Mouse (Mus musculus): ENCODE results near the gene Aes.

Aes gene

DNA sequence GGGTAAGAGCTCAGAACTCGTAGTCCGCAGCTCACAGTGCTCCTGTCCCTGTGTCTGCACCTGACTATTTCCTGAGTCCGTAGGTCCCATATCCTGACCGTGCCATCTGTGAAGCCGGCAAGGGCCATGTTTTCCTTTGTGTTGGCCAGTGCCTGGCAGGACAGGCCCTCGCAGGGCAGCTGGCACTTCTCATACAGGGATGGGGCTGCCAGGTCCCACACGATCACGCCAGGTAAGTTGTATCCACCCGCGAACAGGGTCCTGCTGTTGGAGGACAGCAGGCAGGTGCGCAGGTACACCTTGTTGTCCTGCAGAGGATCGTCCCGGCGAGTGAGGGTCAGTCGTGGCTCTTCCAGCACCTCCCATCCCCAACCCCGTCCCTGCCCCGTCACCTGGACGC is 34.6 kb downstream of the Aes start:
- CTCF ChIA-PET, result no interaction called here

DNA sequence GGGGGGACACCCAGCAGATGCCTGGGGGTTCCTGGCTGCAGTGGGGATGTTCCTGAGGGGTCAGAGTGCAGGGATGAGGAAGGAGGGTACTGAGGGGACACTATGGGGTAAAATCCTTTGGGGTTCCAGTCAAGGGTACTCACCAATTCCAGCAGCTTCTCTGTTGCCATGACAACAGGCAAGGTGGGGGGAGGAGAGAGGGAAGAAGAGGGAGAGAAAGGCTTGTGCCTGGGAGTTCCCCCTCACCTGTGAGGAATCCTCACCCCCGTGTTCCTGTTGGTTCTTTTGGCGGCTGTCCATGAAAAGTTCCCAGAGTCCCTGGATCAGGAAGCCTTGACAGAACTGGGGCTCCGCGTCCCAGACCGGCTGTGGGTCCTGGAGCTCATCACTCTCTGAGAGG is 36.3 kb downstream of the Aes start:
- CTCF ChIA-PET, result no interaction called here

DNA sequence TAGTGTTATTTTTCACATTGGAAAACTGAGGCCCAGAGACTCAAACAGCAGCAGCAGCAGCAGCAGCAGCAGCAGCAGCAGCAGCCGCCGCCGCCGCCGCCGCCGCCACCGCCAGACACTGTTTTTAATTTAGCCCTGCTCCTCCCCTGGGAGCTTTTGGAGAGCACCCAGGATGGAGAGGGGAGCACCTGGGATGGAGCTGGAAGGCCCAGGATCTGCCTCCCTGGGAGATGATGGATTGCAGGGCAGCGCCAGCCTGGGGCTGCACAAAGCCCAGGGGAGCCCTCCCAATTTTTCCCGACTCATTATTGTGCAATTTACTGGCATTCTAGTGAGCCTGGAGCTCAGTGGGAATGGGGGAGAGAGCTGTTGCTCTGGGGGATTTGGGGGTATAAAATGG is 37.3 kb downstream of the Aes start:
- CTCF ChIA-PET, result interaction anchor here (0.6 kb wide), 1 partner anchor 40 kb away, joined by 3 read pairs; no protein-coding TSS in a partner anchor

DNA sequence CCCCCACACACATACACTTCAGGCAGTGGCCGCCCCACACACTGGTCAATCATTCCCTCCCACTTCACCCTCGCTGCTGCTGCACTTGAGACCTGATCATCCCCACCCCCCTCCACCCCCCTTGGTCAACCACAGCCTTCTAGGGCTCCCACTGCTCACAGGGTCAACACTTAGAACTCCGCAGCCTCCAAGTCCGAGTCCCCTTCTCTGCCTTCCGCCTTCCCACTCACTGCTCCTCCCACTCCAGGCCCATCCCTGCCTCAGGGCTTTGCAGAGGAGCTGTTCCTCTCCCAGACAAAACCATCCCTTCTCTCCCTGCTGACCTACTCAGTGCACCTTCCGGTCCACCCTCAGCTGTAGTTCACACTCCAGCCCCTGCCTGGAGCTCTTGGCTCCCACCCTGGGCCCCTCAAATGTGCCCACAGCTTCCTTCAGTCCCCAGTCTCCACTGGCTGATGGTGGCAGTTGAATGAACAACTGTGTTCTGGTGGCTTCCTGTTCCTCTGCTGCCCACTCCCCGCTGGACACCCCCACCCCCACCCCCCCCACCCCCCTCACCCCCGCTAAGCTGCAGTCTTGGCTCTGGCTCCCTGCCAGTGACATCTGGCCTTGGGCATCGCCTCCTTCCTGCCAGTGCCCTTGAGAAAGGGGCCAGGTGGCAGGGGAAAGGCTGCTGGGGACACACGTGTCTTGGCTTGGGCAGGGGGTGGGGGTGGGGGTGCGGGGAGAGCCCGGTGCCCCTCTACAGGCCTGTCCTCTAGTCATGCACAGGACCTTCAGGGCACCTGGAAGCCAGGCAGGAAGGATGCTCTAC is 38.1 kb downstream of the Aes start:
- CTCF ChIA-PET, result interaction anchor here (0.6 kb wide), 1 partner anchor 28 kb away, joined by 3 read pairs; no protein-coding TSS in a partner anchor

DNA sequence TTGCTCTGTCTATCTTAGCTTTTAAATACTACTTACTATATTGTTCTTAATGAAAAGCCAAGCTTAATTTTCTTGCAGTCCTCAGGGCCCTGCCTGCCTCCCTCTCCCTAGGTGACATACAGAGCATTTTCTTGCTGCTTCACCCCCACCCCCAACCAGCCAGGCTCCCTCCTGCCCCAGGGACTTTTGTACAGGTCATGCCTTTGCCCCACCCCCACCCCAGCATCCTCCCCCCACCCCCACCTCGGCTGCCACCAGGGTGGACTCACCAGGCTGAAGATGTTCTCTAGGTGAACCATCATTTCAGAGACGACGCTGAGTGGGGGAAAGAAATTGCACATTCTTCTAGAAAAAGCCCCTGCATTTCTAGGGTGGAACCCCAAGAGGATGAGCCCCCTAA is 39.1 kb downstream of the Aes start:
- CTCF ChIA-PET, result no interaction called here

DNA sequence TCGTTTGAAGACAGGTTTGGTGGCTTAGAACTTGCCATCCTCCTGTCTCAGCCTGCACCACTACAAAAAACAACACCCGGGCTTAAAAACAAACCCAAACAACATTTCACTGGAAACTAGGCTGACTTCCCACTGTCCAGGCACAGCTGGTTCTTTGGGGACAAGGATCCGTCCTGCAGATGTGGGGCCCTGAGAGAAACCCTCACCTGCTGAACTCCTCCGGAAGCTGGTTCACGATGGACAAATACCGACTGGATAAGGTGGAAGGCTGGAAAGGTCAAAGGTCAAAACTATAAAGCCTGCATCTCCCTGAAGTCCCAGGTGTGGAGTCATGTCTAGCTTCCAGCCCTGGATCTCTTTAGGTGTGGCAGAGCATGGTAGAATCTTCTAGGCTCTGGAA is 39.6 kb downstream of the Aes start:
- CTCF ChIA-PET, result no interaction called here

DNA sequence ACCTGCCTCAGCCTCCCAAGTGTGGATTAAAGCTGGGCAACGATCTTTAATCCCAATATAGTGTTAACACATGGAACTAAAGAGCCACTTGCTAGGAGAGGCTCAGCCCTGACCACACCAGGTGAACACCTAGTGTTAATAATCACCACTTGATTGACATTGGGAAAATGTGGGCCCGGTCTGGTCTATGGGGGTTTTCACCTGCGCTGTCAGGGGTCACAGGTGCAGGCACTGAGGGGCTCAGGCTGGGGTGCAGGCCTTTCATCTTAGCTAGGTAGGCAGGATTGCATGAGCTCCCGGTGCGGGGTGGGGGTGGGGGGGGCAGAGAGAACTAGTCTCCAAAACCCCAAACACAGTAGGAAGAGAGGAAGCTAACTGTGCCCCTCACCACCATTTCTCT is 40.3 kb downstream of the Aes start:
- CTCF ChIA-PET, result interaction anchor here (0.6 to 1.7 kb wide), 2 partner anchors 28 to 41 kb away, joined by 3 to 5 read pairs; no protein-coding TSS in a partner anchor

DNA sequence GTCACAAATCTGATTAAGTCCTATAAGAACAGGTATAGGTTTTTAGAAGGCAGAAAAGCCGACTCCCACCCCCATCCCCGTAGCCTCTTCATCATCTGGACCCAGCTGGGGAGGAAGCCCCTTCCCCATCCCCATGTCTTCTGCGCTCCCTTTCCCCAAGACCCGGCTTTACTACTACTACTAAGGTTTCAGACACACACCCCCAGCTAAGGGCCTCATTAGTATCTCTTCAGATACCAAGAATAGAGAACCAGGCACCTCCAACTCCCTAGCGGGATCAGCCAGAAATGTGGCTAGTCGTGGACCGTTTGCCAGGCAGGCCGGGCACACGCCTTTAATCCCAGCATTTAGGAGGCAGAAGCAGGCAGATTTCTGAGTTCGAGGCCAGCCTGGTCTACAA is 40.8 kb downstream of the Aes start:
- CTCF ChIA-PET, result interaction anchor here (0.5 to 1.7 kb wide), 2 partner anchors 29 to 430 kb away, joined by 3 to 7 read pairs; no protein-coding TSS in a partner anchor

DNA sequence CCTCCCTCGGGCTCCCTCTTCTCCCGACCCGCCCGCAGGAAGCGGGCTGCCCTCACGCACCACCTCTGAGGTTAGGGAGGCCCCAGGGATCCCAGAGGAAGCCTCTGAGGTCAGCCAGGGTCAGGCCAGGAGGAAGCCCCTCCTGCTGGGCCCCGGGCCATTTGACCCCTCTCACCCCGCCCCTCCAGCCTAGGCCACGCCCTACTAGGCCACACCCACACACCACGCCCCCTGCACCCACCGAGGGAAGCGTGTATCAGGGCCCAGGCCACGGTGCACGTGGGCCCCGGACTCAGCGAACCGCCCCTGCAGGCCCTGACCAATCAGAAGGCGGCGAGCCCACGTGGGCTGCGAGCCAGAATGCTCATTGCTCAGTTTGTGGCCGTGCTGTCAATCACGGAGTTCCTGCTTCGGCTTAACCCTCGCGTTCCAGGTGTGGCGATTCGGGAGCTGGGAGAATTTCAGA is 41.5 kb downstream of the Aes start, which contains the start of gene Tle6:
TSS of gene Tle6 (minus strand) at position 336 of the 466 bp plus-strand sequence.
- CTCF ChIA-PET, result interaction anchor here (0.5 to 1.7 kb wide), 2 partner anchors 30 to 431 kb away, joined by 3 to 7 read pairs; no protein-coding TSS in a partner anchor

DNA sequence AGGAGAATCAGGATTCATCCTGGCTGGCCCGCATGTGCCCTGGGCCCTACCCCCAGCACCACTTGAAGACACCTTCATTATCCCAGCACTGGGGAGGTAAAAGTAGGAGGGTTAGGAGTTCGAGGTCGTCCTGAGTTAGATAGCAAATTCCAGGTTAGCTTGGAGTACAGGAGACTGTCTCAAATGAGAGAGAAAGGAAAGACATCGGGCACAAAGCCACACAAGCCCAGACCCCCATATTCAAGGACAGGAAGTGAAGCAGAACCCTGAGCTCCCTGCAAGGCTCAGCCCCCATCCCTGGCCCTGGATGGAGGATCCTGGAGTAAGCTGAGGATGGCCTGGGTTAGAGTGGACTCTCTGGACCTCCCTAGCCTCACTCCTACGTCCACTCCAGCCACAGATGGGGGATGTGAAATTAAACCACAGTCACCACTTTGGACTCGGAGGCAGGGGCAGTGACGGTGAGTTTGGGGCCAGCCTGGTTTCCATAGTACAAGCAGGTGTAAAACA is 42.2 kb downstream of the Aes start:
- CTCF ChIA-PET, result no interaction called here

DNA sequence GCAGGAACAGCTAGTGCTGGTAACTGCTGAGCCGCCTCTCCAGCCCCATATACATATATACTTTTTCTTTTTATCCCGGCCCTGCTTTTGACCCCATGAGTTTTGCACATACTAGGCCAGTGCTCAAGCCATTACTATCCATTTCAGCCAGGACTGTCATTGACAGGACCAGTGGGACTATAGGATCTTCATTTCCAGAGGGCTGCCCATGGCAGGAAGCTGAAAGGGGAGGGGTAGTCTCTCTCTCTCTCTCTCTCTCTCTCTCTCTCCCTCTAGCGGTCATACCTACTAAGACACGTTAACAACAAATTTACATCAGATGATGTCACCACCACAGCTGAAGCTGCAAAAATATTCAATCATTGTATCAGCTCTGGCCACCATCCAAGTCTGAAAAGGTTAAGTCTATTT is 43.5 kb downstream of the Aes start:
- CTCF ChIA-PET, result interaction anchor here (0.6 kb wide), 1 partner anchor 22 kb away, joined by 3 read pairs; no protein-coding TSS in a partner anchor

DNA sequence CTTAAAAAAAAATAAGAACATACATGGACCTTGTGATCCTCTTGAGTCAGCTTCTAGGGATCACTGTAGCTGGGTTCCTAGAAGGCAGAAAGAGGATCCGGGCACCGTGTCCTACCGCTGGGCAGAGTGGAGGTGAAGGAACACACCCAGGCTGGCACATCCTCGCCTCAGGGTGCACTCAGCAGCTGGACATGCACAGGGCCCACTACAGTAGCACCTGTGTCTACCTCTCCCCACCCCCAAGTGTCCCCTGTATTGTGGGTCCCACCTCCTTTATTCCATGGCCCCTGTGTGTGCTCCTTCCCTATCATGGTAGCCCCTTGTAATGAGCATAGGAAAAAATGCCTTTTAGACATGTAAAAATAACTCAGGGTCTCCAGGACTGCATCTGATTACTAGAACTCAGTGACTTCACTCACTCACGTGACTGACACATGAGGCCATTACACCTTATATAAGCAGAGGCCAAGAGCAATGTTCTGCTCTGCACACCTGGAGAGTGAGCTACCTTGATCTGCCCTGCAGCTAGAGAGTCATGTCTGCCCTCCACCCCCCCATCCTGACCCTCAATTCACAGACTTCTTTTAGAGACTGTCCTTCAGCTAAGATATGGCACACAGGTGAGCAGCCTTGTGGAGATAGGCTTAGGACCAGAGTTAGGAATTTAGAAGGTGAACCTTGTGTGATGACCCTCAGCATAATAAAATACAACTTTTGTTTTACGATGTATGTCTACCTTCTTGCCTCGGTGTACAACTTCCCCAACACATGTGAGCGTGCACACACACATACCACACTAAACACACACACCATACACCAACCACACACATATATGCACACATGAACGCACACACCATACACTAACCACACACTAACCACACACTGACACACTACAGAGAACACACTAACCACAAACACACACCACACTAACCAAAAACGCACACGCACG is 45.0 kb downstream of the Aes start:
- CTCF ChIA-PET, result interaction anchor here (0.6 to 1.4 kb wide), 3 partner anchors 33 to 104 kb away, joined by 3 to 4 read pairs (median 3); no protein-coding TSS in a partner anchor

DNA sequence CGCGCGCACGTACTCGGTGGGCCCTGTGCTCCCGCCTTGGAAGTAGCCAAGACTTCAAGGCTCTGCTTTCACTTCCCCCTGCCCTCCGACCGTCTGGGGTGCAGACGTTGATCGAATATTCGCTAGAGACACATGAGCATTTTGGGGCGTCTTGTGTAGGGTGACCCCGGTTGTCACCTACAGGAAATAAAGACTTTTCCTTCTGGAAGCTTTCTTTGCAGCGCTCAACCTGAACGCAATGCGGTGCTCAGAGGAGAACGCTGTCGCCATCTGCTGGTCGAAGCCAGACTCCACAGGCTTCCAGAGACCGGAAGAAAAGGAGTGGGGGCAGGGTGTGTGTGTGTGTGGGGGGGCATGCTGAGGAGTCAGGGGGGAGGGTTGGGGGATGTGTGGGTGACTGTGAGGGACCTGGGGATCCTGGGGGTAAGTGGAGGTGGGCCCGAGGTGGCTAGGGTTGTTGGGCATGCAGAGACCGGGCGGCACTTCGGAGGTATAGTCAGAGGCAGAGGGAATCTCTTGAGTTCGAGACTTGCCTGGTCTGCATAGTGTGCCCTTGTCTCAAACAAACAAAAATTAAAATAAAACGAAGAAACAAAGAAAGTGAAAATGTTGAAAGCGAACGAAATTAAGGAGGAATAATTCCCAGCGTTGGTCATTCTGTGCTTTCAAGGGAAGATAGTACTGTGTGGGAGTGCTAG is 45.8 kb downstream of the Aes start:
- CTCF ChIA-PET, result interaction anchor here (0.8 to 1.4 kb wide), 3 partner anchors 34 to 108 kb away, joined by 3 to 4 read pairs (median 3); no protein-coding TSS in a partner anchor

DNA sequence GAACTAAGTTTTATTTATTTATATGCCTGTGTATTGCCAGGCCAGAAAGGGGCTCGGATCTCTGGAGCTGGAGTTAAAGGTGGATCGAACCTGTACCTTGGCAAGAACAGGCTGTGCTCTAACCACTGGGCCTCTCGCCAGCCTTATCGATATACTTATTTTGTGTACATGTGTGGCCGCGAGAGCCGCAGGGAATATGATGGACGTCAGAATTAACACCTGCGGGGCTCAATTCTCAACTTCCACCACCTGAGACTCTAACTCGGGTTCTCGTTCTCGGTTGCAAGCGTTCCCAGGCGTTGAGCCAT is 46.3 kb downstream of the Aes start:
- CTCF ChIA-PET, result interaction anchor here (0.8 to 1.4 kb wide), 3 partner anchors 35 to 109 kb away, joined by 3 to 4 read pairs (median 3); no protein-coding TSS in a partner anchor

DNA sequence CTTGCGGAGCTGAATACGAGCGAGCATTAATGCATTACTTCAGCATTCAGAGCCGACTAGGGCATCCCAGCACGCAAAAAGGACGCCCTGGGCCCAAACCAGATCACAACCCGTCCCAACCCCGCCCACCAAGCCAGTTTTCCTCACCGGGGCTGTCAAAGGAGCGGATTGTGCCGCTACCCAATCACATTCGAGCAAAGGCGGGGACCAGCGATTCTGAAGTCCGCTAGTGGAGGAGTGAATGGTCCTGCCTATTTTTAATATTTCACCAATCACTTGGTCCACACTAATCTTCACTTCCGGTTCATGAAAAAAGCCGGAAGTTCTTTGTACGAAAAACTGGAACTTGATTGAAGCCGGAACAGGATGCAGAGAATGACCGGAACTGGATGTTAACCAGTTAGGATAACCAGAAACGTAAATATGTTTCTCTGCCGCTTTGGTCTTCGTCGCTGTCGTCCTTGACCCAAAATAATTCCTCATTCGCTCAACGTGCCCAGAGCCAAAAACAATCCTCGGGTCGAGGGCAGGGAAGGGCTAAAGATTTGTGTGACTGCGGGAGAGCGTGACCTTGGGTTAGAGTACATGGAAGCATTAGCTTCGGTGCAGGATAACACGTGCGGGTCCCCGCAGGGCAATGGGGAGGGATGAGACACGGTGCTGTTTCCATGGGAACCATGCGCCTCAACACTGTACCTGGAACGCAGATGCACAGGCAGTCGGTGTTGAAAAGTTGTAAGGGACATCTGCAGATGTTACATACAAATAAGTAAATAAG is 46.9 kb downstream of the Aes start, which contains the start of gene BC025920:
TSS of gene BC025920 (plus strand) at position 297 of the 778 bp plus-strand sequence.
- CTCF ChIA-PET, result interaction anchor here (0.8 to 1.4 kb wide), 2 partner anchors 35 to 109 kb away, joined by 3 to 4 read pairs; no protein-coding TSS in a partner anchor

DNA sequence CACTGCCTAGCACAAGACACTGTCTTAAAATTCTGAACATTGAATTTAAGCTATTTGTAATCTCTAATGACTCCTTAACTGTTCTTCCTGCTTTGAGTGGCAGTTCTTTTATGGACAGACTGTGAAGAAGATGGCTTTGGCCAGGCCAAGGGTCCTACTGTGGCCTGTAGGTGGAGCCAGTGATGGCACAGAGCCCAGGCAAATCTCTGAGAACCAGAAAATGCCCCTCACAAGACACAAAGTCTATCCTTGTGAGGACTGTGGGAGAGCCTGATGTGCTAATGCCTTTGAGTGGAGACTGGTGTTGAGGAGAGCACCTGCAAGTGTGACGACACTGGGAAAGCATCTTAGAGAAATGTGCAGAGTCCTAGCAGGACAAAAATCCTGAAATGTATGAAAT is 49.0 kb downstream of the Aes start:
- CTCF ChIA-PET, result interaction anchor here (0.5 kb wide), 1 partner anchor 80 kb away, joined by 6 read pairs; no protein-coding TSS in a partner anchor

DNA sequence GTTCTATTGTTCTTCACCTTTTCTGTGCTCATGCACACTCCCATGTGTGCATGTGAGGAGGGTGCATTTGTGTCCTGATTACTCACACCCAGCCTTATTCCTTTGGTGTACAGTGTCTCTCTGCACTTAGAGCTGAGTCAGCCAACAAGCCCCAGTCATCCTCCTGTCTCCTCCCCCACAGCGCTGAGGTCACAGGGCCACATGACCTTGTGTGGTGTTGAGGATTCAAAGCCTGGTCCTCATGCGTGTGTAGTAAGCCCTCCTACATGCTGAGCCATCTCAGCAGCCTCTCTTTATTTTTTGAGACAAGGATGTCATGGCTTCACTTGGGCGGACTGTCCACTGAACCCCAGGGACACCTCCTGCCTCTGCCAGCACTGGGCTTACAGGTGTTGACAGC is 53.5 kb downstream of the Aes start:
- CTCF ChIA-PET, result no interaction called here

DNA sequence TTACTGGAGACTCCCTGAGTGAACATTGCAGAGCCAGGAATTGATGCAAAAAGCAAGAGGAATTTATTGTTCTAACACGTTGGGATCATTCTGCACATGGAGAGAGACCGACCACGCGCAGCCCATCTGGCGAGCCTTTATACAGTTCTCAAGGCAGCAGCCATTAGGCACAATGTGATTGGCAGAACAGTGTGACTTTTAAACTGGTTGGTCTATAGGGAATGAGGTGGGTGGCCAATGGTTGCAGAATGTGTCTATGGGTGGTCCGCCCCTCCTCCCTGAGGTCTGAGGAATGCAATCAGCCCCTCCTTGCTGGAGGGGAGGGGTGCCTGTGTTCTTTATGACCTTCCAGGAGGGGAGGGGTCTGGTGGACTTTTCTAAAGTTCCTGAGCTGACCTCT is 56.2 kb downstream of the Aes start:
- CTCF ChIA-PET, result no interaction called here

Data from spleen, embryonic (tissue).